Mouse (Mus musculus): ENCODE results near the gene A930004D18Rik.

The A930004D18Rik gene

DNA sequence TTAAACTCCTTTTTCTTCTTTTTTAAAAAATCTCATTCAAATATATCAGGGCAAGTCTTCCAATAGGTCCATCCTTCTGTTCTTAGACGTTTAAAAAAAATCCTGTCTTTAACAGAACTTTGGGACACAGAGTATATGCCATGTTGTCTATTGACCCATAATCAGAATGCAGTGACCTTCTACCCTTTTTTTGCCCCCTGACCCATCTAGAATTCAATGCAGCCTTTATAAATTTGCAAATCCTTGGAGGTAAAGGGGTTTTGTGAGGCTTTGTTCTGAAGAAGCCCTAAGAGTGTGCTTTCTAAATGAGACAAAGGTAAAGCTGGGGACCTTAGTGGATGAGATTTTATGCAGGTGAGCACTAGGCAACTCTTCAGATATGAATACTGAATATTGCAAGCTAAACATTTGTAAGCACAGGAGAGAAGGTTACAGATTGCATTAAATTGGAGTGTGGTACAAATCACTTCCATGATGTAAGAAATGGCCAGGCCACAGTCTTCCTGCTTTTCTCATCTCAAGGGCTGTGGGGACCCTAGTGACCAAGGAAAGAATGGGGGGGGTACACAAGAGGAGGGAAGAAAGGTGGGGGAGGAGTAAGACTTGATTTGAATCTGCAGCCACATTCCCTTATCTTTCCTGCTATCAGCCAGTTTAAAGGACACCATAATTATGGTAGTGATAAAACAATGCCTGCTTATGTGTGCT is 15.9 kb upstream of the A930004D18Rik start:
- no peak for DNase-seq (ENCODE audit: low read depth in 1 of 2, low spot score in 2 of 2)

DNA sequence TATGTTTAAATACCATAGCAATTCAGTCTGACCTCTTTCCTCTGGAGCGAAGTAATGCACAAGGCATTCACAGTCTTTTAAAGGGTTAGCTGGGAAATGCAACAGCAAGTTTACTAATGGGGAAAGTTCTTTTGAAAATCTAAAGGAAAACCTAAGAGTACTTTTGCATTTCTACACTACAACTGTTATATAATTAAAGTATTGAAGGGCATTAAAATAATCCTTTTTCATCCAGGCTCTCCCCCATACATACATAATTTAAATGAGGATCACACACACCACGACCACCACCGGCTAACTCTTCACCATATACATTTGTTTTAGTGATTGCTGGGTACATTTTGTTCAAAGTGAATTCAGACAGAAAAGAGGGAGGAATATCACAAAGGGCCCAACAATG is 15.0 kb upstream of the A930004D18Rik start:
- DNase-seq (ENCODE audit: low read depth in 1 of 2, low spot score in 2 of 2): no peak

- no peak for DNase-seq (ENCODE audit: low read depth in 1 of 2, low spot score in 2 of 2)
Observed at GRCm38 (mm10) chr2:18051831-18052170, 14.3 kb upstream of the A930004D18Rik start.

- DNase-seq (ENCODE audit: low read depth in 1 of 2, low spot score in 2 of 2): no peak
Observed at GRCm38 (mm10) chr2:18051026-18051830, 13.7 kb upstream of the A930004D18Rik start.

GRCm38 (mm10) chr2:18050541-18050985 is 13.0 kb upstream of the A930004D18Rik start:
- no peak for DNase-seq (ENCODE audit: low read depth in 1 of 2, low spot score in 2 of 2)

GRCm38 (mm10) chr2:18050018-18050417 is 12.5 kb upstream of the A930004D18Rik start:
- no peak for DNase-seq (ENCODE audit: low read depth in 1 of 2, low spot score in 2 of 2)

DNA sequence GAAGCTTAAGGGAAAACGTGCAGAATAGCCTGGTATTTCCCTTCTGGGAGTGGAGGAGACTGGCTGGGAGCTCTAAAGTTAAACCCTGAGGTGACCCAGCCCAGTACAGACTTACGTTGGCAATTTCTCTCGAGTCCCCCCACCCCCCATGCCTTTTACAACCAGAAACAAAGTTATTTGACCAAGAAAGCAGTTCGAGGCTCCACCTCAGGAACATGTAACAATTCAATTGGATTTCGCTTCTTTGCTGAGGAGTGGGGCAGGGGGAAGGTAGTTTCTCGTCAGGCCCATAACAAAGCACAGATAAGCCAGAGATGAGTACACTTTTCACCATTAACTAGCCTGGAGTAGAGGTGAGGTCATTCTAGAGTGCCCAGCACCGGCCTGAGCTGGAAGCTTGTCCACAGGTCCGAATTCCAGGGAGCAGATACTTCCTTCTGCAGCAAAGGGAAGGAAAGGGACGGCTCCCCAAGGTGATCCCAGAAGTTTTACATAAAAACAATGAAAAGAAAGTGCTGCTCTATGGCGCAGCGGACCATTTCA is 11.8 kb upstream of the A930004D18Rik start:
- no peak for DNase-seq (ENCODE audit: low read depth in 1 of 2, low spot score in 2 of 2)

GRCm38 (mm10) chr2:18048453-18049075 is 11.0 kb upstream of the A930004D18Rik start, which contains the start of gene Skida1:
Skida1 (minus strand) TSS chr2:18049051.
- no peak for DNase-seq (ENCODE audit: low read depth in 1 of 2, low spot score in 2 of 2)

DNA sequence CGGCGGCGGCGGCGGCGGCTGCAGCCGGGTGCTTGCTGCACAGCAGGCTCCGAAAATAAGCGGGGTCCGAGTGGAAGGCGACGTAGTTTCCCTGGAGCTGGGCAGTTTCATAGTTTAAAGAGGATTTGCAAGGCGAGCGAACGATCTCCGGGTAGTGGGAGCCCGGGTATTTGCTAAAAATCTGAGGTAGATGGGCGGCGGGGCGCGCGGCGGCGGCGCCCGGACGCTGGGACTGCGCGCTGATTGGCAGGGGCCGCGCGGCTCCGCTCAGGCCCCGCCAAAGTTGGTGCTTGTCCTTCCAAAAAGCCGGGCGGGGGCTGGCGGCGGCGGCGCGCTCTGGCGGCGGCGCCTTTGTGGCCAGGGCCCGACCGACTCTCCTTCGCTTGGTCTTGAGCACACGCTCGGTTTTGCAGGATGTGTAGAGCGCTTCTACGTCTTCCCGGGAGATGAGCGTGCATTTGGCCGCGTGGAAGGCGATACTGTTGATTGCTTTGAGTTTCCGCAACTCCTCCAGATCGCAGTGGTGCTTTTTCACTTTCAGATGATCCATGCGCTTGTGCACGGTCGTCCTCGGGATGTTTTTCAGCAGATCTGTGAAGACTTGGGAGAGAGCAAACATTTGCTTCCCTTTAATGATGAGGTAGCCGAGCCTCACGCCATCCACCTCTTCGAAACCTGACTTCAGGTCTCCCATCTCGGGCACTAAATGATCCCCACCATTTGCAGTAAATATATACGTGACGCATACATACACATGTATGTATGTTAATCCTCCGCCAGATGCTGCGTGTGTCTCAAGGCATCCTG is 10.3 kb upstream of the A930004D18Rik start:
- DNase-seq (ENCODE audit: low read depth in 1 of 2, low spot score in 2 of 2): no peak

DNA sequence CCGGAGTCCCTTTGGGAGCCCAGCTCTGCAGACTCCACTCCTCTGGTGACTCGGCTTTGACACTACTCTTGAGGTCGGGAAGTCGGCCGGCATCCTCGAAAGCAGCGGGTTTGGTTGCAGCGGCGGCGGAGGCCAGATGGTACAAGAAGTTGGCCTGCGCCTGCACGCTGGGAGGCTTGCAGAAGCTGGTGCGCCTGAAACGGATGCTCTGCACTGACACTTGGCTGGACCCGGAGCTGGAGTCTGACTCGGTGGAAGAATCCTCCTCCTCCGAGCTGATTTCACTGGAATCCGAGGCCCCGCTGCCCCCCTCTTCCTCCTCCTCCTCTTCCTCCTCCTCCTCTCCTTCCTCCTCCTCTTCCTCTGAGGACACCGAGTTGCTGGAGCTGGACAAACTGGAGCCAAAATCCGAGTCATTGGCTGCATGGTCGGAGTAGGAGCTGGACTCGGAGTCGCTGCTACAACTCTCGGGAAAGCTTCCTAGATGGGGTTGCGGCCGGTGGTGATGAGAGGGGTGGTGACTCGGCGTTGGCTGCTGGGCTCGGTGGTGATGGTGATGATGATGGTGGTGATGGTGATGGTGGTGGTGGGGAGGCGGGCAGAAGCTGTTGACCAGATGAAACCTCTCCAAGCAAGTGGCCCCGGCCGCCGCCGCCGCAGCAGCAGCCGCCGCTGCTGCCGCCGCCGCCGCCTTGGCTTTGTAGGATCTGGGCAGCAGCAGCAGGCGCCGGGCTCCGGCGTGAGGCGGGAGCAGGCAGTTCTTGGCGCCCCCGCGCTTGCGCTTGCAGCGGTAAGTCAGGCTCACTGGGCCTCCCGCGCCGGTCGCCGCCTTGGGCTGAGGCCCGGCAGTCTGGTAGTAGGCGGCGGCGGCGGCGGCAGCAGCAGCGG is 9.5 kb upstream of the A930004D18Rik start:
- DNase-seq (ENCODE audit: low read depth in 1 of 2, low spot score in 2 of 2): no peak

DNA sequence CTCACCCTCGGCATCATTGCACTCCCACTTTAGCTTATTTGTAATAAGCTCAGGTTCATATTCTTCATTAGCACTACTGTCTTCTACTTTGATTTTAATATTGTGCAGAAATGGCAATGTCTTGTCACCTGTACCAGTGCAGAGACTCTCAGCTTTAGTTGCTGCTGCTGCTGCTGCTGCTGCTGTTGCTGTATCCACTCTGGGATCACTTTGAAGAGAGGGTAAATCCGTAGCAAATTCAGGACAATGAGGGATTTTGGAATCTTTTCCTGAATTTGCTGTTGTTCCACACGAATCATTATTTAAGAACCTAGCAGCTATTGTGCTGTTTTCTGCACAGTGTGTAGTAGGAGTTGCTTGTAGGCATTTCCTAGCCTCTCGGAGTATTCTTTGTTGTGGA is 8.6 kb upstream of the A930004D18Rik start:
- no peak for DNase-seq (ENCODE audit: low read depth in 1 of 2, low spot score in 2 of 2)

DNA sequence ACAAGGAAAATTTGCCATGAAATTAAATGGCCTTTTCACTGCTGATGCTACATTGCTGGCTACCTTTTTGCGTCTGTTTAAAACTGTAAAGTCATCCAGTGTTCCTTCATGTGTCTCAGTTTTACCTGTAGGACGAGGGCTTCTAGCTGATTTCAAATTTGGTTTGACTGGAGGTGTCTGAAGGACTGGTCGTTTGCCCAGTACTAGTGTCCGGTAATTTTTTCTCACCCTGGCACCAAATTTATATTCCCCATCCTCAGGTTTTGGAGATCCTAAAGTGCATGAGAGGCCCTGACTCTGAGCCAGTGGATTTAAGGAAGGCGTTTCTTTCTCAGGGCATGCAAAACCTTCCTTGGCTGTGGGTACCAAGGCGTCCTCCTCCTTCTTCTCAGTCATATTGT is 8.2 kb upstream of the A930004D18Rik start:
- DNase-seq (ENCODE audit: low read depth in 1 of 2, low spot score in 2 of 2): no peak

DNA sequence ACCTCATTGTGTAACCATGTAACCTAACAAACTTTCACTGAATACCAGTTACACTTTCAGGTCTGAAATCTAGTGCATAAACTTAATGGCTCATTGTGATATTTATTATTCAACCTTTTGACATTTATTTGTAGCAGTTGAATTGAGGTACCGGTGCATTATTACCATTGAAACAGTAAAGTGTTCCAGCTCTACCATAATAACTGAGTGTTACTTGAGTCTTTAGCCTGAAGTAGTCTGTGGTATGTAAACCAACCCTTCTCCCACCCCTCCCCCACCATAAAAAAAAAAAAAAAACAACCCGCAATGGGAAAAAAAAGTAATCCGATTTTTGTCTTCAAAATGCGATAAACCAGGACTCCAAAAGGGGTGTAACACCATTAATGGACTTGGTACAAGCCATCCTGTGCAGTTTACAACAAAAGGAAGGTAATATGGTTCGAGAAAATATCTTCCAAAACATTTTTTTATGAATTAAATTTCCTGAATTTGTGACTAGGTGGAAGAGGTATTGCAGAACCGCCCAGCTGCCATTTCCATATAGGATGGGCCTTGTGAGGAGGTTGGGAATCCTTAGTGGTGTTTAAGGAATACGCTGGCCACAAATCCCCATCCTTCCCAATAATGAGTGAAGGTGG is 7.7 kb upstream of the A930004D18Rik start:
- no peak for DNase-seq (ENCODE audit: low read depth in 1 of 2, low spot score in 2 of 2)

DNA sequence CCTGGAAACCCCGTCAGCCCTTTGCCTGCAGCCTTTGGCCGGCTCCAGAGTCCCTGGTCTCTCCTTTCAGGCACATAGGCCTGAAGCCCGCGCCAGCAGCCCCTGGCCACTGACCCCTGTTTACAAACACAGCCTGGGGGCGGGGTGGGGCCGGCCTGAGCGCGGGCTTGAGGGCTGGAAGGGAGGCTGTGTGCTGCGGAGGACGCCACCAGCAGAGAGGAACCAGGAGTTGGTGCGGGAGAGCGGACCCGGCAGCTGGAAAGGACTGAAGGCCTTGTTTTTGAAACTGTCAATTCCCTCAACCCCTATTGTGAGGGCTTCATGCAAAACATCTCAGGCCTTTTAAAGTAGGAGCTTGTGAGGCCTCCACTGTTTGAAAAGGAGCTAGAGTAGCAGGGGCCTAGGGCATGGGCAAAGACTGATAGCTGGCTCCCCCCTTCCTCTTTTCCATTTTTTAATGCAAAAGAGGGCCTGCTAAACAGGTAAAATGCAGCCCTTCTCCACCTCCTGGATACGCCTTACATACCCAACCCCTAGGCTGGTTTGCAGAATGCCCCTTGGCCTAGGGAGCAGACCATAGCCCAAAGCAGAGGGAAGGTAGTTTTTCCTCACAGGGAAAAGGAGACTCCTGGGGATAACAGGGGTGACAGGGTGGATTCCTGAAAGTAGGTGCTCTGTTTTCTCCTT is 3.8 kb upstream of the A930004D18Rik start:
- DNase-seq (ENCODE audit: low read depth in 1 of 2, low spot score in 2 of 2): no peak

GRCm38 (mm10) chr2:18040347-18041160 is 3.0 kb upstream of the A930004D18Rik start:
- DNase-seq (ENCODE audit: low read depth in 1 of 2, low spot score in 2 of 2): no peak

DNA sequence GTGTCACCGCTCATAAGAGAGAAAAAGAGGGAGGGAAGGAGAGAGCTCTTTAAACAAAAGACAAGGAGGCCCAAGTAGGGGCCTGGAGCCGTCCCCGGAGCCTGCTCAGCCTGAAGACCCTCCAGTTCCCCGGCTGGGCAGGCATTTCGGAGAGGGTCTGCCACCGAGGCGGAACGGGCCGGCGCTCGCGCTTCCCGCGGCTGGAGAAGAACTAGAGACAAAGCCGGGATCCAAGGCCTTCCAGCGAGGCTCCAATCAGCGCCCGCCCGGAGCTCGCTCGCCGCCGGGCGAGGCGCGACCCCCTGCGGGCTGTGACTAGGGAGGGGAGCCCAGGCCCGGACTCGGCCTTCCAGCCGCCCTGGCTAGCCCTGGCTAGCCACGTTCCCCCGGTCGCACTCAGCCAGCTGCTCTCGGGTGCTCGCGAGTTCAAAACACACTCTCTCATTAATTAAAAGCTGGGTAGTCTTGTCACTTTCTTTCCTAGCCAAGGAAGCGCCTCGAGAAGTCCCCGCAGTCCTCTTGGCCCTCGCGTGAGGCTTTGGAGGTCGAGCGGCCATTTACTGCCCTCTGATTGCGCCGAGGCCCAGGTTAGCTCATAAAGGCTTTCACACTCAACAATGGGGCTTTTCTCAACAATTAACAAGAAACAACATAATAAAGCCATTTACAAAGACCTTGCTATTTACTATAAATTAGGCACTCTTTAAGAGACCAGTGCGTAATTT is 2.2 kb upstream of the A930004D18Rik start:
- DNase-seq (ENCODE audit: low read depth in 1 of 2, low spot score in 2 of 2): no peak

- DNase-seq (ENCODE audit: low read depth in 1 of 2, low spot score in 2 of 2): no peak
Observed at GRCm38 (mm10) chr2:18038895-18039371, 1.4 kb upstream of the A930004D18Rik start.

All from monocyte, adult 2 months (primary cell).